Mouse (Mus musculus) liver, embryonic 13.5 days (tissue): ENCODE data around the gene Cyp1b1. TPM values are rescaled to one million over a fixed set of nuclear protein-coding genes. Genes with fewer than 3 reads are reported as not detected.

Source experiments
- ATAC-seq: fragments of 200-750 bp; cut with Nextera tagmentation; 2 replicates; pipeline ENCODE4 v1.8.0; 2017; ENCODE audit warnings: low read depth, mild to moderate bottlenecking, moderate number of reproducible peaks, moderate library complexity
- DNase-seq: peaks from one replicate; pipeline ENCODE4 v3.0.0; 2022
- H3K27ac ChIP-seq: fragments of 300-500 bp; sonication (generic); 2 replicates; pipeline ENCODE4 v1.5.1; 2015; ENCODE audit warnings: moderate library complexity, mild to moderate bottlenecking, inconsistent platforms
- H3K27me3 ChIP-seq: fragments of 300-500 bp; sonication (generic); 2 replicates; pipeline ENCODE4 v1.6.1; 2015; ENCODE audit warnings: mild to moderate bottlenecking, inconsistent platforms
- H3K36me3 ChIP-seq: fragments of 300-500 bp; sonication (generic); 2 replicates; pipeline ENCODE4 v1.6.1; 2015; ENCODE audit warnings: mild to moderate bottlenecking, inconsistent platforms
- H3K4me1 ChIP-seq: fragments of 300-500 bp; sonication (generic); replicated peaks from 2 replicates; pipeline ENCODE4 v1.6.1; 2015; ENCODE audit warnings: inconsistent platforms
- H3K4me2 ChIP-seq: fragments of 300-500 bp; sonication (generic); 2 replicates; pipeline ENCODE4 v1.6.1; 2015; ENCODE audit warnings: inconsistent platforms, mild to moderate bottlenecking, moderate library complexity
- H3K4me3 ChIP-seq: fragments of 300-500 bp; sonication (generic); replicated peaks from 2 replicates; pipeline ENCODE4 v1.5.1; 2015; ENCODE audit warnings: mild to moderate bottlenecking, inconsistent platforms
- H3K9ac ChIP-seq: fragments of 300-500 bp; sonication (generic); 2 replicates; pipeline ENCODE4 v1.6.1; 2015; ENCODE audit warnings: mild to moderate bottlenecking, inconsistent platforms
- H3K9me3 ChIP-seq: fragments of 300-500 bp; sonication (generic); replicated peaks from 2 replicates; pipeline ENCODE4 v1.6.1; 2016; ENCODE audit warnings: inconsistent platforms
- WGBS: fragments of 180-500 bp; shearing (Covaris S2); methylation state at CpG from one replicate; pipeline ENCODE4 v1.1.7; 2015; ENCODE audit not compliant: insufficient replicate concordance; 5-methylcytosine and 5-hydroxymethylcytosine counted together
- polyA plus RNA-seq: library from polyadenylated mRNA; unstranded; fragments of >200 nt; fragmentation: Nextera tagmentation; extraction: Ambion mirVana; gene quantifications from 2 replicates; pipeline ENCODE4 v1.2.1, GENCODE M21; 2015

The Cyp1b1 gene
- 0.63 and 0.71 TPM in 2 replicates for polyA plus RNA-seq

DNA sequence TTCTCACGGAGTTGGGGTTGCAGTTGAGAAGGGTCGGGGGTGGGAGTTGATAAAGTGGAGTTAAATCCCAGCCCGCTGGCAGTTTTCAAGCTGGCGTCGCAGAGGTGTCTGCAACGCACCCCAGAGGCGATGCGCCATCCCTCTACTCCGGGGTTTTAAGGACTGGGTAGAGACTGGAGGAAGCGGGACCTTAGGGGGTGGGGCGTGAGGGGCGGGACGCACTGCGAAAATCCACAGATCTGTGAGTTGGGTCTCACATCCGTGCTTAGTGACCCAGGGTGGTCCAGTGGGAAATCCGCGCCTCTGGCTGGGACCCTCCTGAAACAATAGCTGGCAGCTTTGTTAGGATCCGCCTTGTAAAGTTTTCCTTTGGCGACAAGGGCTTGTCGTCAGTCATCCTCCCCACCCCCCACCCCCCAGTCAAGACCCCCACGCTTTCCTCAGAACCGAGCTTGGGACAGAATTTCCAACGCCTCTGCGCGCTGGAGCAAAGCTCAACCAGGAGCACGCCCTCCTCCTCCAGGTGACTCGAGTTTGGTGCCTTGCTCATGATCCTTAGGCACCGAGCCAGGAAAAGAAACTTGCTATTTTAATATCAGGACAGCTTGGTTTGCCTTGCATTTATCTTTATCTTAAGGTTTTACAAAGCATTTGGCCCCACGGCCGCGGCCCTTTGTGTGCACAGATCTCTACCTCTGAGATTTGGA is at the start of gene Cyp1b1:
TSS of gene Cyp1b1 (minus strand) at position 131 of the 707 bp plus-strand sequence.
- Histone ChIP-seq H3K4me3 (peak within 1 kb of the TSS; percentile 46), H3K36me3 (no peaks in the 10 kb centered on the region), H3K9me3 (no peaks in the 10 kb centered on the region), H3K4me1 (peaks cover 23% of the 10 kb centered on the region), H3K27me3 (peaks cover 88% of the 10 kb centered on the region), H3K4me2 (peak within 1 kb of the TSS; percentile 64), H3K27ac (no peak within 1 kb of the TSS), H3K9ac (no peak within 1 kb of the TSS)
- no peak for DNase-seq
- ATAC-seq: no peak
- WGBS: 3% methylated on average over 31 of the region's 31 CpGs

DNA sequence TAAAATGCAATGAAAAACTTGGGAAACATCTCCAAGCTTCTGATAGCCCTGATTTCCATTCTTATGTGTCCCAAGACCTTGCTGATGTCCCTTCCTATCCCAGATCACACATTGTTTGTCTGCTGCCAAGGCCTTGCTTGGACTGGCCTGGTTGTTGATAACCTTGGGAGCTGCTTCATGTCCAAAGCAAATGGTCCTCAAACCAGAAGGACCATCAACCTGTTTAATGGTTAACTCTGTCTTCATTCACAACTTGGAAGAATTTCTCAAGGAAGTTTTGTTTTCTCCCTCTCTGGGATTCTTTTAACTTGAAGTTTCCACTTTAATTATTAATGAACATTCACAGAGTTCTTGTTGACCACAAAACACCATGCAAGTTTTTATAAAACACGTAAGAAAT is 47.0 kb upstream of the Cyp1b1 start:
- WGBS: 67% methylated on average over 1 of the region's 1 CpGs
- Histone ChIP-seq H3K27me3 (no peaks in the 10 kb centered on the region), H3K4me3 (no peak overlapping the region), H3K36me3 (no peaks in the 10 kb centered on the region), H3K9ac (no peak overlapping the region), H3K4me2 (no peak overlapping the region), H3K9me3 (no peaks in the 10 kb centered on the region), H3K27ac (no peak overlapping the region), H3K4me1 (no peaks in the 10 kb centered on the region)
- DNase-seq: no peak
- ATAC-seq: no peak

DNA sequence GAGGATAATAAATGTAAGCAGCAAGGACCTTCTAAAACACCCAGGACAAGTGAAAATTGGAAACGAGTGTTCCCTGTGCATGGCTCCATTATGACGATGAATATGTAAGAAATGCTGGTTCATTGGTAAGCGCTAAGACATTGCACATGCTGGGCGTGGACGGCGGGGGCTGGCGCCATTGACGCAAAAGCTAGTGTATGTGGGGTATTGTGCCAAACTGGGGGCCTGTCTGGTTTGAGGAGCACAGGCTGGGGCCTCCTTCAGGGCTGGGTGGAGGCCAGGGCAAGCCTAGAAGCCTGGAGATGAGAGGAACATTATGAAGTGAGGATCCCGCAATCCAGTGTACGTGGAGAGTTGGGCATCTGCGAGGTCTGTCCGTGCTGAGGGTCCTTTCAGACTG is 39.0 kb upstream of the Cyp1b1 start:
- Histone ChIP-seq H3K4me1 (no peaks in the 10 kb centered on the region), H3K27ac (no peak overlapping the region), H3K4me3 (no peak overlapping the region), H3K9me3 (no peaks in the 10 kb centered on the region), H3K36me3 (no peaks in the 10 kb centered on the region), H3K27me3 (no peaks in the 10 kb centered on the region), H3K9ac (no peak overlapping the region), H3K4me2 (no peak overlapping the region)
- 83% methylated on average over 12 of the region's 12 CpGs for WGBS
- ATAC-seq (no peak), DNase-seq (no peak)

DNA sequence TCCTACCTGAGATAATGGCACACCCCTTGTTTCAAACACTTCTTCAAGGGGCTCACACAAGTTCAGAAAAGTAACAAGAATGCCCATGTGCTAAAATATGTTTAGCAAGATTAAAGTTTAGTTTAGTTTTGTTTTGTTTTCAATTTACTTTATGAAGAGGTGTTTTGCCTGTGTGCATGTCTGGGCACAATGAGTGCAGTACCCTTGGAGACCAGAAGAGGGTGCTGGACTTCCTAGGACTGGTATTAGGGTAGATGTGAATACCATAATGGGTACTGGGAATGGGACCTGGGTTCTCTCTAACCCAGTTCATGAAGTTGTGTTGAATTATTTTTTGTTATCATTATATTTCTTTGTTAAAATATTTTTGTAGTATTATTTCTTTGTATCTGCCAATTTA is 38.0 kb upstream of the Cyp1b1 start:
- Histone ChIP-seq H3K4me1 (no peaks in the 10 kb centered on the region), H3K4me2 (no peak overlapping the region), H3K27me3 (no peaks in the 10 kb centered on the region), H3K9me3 (no peaks in the 10 kb centered on the region), H3K36me3 (no peaks in the 10 kb centered on the region), H3K9ac (no peak overlapping the region), H3K27ac (no peak overlapping the region), H3K4me3 (no peak overlapping the region)
- no peak for ATAC-seq
- no peak for DNase-seq

DNA sequence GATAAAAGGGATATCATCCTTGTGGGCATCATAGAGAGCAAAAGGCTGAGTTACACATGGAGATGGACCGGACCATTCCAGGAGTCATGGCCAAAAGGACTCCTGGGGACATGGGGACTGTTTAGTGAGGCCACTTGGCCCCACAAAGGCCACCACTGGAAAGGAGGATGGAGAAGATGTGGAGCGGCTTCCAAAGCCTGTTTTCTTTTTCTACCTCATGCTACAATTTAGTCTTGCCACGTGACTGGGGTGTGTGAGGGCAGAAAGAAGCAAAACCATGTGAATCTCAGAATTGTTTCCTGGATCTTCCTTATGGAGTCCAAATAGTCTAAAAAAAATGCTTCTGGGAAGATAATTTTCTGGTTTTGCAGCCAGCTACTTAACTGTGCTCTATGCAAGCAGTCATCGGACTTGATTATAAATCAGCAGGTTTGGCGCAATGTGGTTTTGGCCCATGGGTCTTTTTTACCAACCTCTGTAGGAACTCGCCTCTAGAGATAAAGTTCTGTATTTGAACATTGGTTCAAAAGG is 36.9 kb upstream of the Cyp1b1 start:
- ATAC-seq (no peak), DNase-seq (no peak)
- Histone ChIP-seq H3K27ac (no peak overlapping the region), H3K4me3 (no peak overlapping the region), H3K4me2 (no peak overlapping the region), H3K4me1 (no peaks in the 10 kb centered on the region), H3K27me3 (no peaks in the 10 kb centered on the region), H3K36me3 (no peaks in the 10 kb centered on the region), H3K9me3 (no peaks in the 10 kb centered on the region), H3K9ac (no peak overlapping the region)
- WGBS: 69% methylated on average over 6 of the region's 6 CpGs

DNA sequence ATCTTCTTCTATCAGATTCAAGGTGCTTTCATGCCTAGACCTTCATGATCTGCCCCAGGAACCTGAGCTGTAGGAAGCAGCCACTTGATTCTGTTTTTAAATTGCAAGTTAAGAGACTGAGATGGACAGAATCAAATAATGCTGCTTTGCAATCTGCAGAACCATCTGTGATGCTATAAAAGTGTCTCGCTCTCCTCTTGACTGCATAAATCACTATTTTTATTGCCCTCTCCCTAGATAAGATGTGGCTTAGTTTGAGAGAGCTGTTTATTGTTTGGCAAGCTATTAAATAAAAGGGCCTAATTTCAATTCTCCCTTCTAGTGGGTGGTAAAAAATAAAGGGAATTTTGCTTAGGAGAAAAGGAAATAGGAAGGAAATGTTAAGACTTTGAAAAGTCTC is 34.8 kb upstream of the Cyp1b1 start:
- Histone ChIP-seq H3K27ac (no peak overlapping the region), H3K9me3 (no peaks in the 10 kb centered on the region), H3K4me3 (no peak overlapping the region), H3K36me3 (no peaks in the 10 kb centered on the region), H3K9ac (no peak overlapping the region), H3K4me1 (0 out of 2 replicates have a peak, but pooled peaks cover 2% of the 10 kb centered on the region), H3K27me3 (no peaks in the 10 kb centered on the region), H3K4me2 (no peak overlapping the region)
- ATAC-seq (no peak), DNase-seq (no peak)
- 63% methylated on average over 1 of the region's 1 CpGs for WGBS

DNA sequence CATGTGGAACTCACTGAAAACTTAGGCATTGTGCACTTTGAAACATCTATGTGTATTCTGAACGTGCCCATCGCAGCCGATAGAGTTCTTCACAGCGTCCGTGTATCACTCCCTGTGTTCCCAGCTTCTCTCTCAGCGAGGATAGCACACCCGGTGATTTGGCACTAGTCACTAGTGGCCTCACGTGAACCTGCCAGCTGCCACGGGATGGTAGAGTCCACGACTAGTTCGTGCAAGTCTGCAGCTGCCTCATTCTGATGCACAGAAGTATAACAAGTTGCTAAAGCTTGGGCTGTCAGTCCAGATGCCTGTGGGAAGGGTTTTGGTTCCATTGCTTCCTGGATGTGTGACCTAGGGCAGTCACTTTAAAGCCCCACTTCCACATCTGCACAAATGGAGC is 32.1 kb upstream of the Cyp1b1 start:
- Histone ChIP-seq H3K9me3 (no peaks in the 10 kb centered on the region), H3K27ac (no peak overlapping the region), H3K27me3 (no peaks in the 10 kb centered on the region), H3K4me1 (0 out of 2 replicates have a peak, but pooled peaks cover 2% of the 10 kb centered on the region), H3K9ac (no peak overlapping the region), H3K4me3 (no peak overlapping the region), H3K4me2 (no peak overlapping the region), H3K36me3 (no peaks in the 10 kb centered on the region)
- ATAC-seq (no peak), DNase-seq (no peak)
- 74% methylated on average over 11 of the region's 11 CpGs for WGBS

DNA sequence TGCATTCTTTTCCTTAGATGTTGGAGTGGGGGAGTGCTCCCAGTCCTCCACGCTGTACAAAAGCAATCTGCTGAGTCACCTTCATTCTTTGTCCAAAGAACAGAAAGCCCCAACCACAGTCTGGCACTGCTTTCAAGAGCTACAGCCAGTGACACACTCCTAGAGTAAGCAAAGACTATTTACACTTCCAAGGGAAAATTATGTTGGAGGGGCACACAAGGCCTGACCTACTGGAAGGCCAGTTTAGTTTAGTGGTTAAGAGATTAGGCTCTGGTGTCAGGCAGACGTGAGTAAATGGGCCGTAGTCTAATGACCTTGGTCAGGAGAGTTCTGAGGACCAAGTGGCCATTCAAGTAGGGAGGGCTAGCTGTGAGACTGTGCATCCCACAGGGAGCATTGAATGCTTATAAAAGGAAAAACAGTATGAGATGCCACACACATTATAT is 31.3 kb upstream of the Cyp1b1 start:
- 34% methylated on average over 3 of the region's 3 CpGs for WGBS
- DNase-seq (no peak), ATAC-seq (no peak)
- Histone ChIP-seq H3K9me3 (no peaks in the 10 kb centered on the region), H3K4me3 (no peak overlapping the region), H3K4me1 (0 out of 2 replicates have a peak, but pooled peaks cover 2% of the 10 kb centered on the region), H3K27ac (no peak overlapping the region), H3K4me2 (no peak overlapping the region), H3K27me3 (no peaks in the 10 kb centered on the region), H3K9ac (no peak overlapping the region), H3K36me3 (no peaks in the 10 kb centered on the region)

DNA sequence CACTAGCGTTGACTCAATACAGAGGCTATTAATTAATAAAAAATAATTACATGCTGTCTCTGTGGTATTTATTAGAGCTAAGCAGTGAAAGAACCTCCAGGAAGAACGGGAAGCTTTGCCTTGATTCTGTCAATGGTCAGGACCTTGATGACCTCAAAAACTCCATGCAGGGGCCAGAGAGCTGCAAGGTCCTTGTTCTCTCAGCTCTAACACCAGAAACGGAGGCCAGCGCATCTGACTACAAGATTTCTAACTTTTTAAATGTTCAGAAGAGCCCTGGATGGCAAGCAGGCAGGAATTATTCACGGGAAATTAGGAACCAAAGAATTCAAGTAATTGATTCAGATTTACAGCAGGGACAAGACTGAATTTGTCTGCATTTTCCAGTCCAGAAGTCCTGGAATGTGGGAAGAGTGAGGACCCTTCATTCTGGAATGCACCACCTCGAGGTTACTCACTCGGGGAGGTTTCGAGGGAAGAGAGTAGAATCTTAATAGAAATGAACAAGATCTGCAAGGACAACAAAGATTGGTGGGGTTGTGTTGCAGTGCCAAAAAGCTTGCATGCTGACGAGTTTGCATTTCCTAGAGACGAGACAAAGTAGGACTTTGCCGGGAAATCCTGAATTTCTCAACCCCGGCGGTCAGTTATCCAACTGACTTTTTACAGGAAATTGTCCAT is 30.3 kb upstream of the Cyp1b1 start:
- Histone ChIP-seq H3K4me2 (no peak overlapping the region), H3K4me1 (0 out of 2 replicates have a peak, but pooled peaks cover 2% of the 10 kb centered on the region), H3K9ac (no peak overlapping the region), H3K36me3 (no peaks in the 10 kb centered on the region), H3K27me3 (no peaks in the 10 kb centered on the region), H3K9me3 (no peaks in the 10 kb centered on the region), H3K4me3 (no peak overlapping the region), H3K27ac (no peak overlapping the region)
- WGBS: 67% methylated on average over 13 of the region's 13 CpGs
- ATAC-seq (no peak), DNase-seq (no peak)

DNA sequence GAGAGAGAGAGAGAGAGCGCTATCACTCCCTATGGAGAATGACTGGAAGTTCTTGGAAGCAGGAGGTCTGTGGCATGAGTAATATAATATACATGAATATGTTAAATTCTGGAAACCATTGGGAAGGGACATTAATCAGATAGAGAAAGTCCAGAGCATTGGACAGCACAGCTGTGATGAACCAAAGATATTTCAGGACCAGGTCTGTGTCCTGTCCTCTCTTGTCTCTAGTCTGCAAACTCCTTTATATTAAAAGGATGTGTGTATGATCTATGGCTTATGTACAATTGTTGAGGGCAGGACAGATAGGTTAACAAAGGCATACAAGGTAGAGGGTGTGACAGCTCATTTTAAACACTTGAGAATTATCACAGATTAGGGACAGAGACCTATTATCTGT is 28.6 kb upstream of the Cyp1b1 start:
- no peak overlapping the region for H3K27ac ChIP-seq
- WGBS: 64% methylated on average over 1 of the region's 1 CpGs
- H3K4me3 ChIP-seq: no peak overlapping the region
- no peak overlapping the region for H3K4me2 ChIP-seq
- DNase-seq (no peak), ATAC-seq (no peak)
- H3K9ac ChIP-seq: no peak overlapping the region
- no peaks in the 10 kb centered on the region for H3K9me3 ChIP-seq
- 0 out of 2 replicates have a peak, but pooled peaks cover 2% of the 10 kb centered on the region for H3K4me1 ChIP-seq
- no peaks in the 10 kb centered on the region for H3K36me3 ChIP-seq
- H3K27me3 ChIP-seq: no peaks in the 10 kb centered on the region

DNA sequence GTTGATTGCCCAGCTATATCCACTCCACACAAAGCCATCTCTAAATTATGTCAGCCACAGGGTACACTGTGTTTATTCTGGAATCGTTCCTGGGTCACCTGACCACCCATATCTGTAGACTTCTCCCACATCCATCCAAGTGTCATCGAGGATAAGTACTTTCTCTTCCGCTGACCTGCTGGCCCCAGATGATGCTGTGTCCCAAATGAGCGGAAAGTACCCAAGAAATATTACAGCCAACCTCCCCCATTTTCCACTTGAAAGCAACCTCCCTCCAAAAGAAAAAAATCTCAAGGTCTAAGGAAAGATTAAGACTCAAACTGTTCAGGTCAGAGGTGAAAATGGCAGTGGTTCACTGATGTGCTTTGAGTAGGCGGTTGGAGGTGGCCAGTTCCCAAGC is 27.8 kb upstream of the Cyp1b1 start:
- no peaks in the 10 kb centered on the region for H3K36me3 ChIP-seq
- DNase-seq: no peak
- no peak for ATAC-seq
- no peak overlapping the region for H3K27ac ChIP-seq
- no peak overlapping the region for H3K9ac ChIP-seq
- 68% methylated on average over 5 of the region's 5 CpGs for WGBS
- H3K9me3 ChIP-seq: no peaks in the 10 kb centered on the region
- H3K4me3 ChIP-seq: no peak overlapping the region
- H3K4me1 ChIP-seq: 0 out of 2 replicates have a peak, but pooled peaks cover 2% of the 10 kb centered on the region
- H3K27me3 ChIP-seq: no peaks in the 10 kb centered on the region
- no peak overlapping the region for H3K4me2 ChIP-seq
